Mouse (Mus musculus) forebrain, embryonic 11.5 days (tissue): Measurements from ENCODE around the gene Pxmp4. TPM values are rescaled to one million over a fixed set of nuclear protein-coding genes. Genes with fewer than 3 reads are reported as not detected.

ENCODE experiments used
- ATAC-seq: fragments of 200-750 bp; cut with Nextera tagmentation; replicated peaks from 2 replicates; pipeline ENCODE4 v1.8.0; 2017; ENCODE audit warnings: moderate TSS enrichment; ENCODE audit not compliant: low FRiP score
- DNase-seq: peaks from one replicate; pipeline ENCODE4 v3.0.0-alpha.2; 2017; ENCODE audit warnings: low spot score
- H3K27ac ChIP-seq: fragments of 300-500 bp; sonication (generic); 2 replicates; pipeline ENCODE4 v1.5.1; 2014; ENCODE audit warnings: low read depth, low read length
- H3K27me3 ChIP-seq: fragments of 300-500 bp; sonication (generic); 2 replicates; pipeline ENCODE4 v1.6.1; 2014; ENCODE audit warnings: mild to moderate bottlenecking, low read length, mixed read lengths; ENCODE audit not compliant: control insufficient read depth, insufficient read depth
- H3K36me3 ChIP-seq: fragments of 300-500 bp; sonication (generic); 2 replicates; pipeline ENCODE4 v1.6.1; 2014; ENCODE audit warnings: mild to moderate bottlenecking, low read length, moderate library complexity, mixed read lengths; ENCODE audit not compliant: control insufficient read depth, insufficient read depth
- H3K4me1 ChIP-seq: fragments of 300-500 bp; sonication (generic); replicated peaks from 2 replicates; pipeline ENCODE4 v1.6.1; 2014; ENCODE audit warnings: low read length, mixed read lengths; ENCODE audit not compliant: control insufficient read depth, insufficient read depth
- H3K4me2 ChIP-seq: fragments of 300-500 bp; sonication (generic); 2 replicates; pipeline ENCODE4 v1.6.1; 2014; ENCODE audit warnings: low read depth, mild to moderate bottlenecking, low read length, moderate library complexity, mixed read lengths; ENCODE audit not compliant: severe bottlenecking
- H3K4me3 ChIP-seq: fragments of 300-500 bp; sonication (generic); 2 replicates; pipeline ENCODE4 v1.5.1; 2014; ENCODE audit warnings: low read depth, low read length
- H3K9ac ChIP-seq: fragments of 300-500 bp; sonication (generic); 2 replicates; pipeline ENCODE4 v1.6.1; 2014; ENCODE audit warnings: low read length
- H3K9me3 ChIP-seq: fragments of 300-500 bp; sonication (generic); 2 replicates; pipeline ENCODE4 v1.6.1; 2016; ENCODE audit warnings: low read length, mixed read lengths; ENCODE audit not compliant: control insufficient read depth
- WGBS: fragments of 180-500 bp; shearing (Covaris S2); extraction: QIAGEN DNeasy Blood & Tissue Kit; methylation state at CpG from one replicate; pipeline ENCODE4 v1.1.7; 2014; 5-methylcytosine and 5-hydroxymethylcytosine counted together
- polyA plus RNA-seq: library from polyadenylated mRNA; unstranded; fragments of >200 nt; fragmentation: Nextera tagmentation; extraction: Ambion mirVana; gene quantifications from 2 replicates; pipeline ENCODE4 v1.2.1, GENCODE M21; 2014

Pxmp4 gene
- 10.0 and 10.6 TPM in 2 replicates for polyA plus RNA-seq

DNA sequence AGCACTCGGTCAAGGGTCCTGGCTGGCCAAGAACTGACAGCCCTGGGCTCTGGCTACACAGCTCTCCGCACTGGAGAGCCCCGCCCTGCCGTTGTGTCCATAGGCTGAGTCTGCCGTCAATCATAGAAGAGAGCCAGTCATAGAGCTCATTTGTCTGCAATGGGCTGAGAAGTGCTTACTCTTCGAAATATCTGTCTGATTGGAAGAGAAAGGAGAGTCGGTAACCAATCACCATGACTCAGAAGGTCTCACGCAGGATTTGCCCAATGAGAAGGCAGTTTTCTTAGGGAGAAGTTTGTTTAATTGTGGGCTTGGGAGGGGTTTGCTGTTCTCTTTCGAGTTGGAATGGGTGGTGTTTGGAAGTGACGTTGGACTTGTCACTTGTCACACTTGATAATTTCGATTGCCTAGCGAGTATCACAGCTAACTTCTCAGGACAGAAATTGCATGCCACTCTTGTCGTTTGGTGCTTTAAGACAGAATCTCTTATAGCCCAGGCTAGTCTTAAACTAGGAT, at the start of gene Pxmp4:
TSS of gene Pxmp4 (minus strand) at position 71 of the 516 bp plus-strand sequence.
- Histone ChIP-seq H3K27ac (no peak within 1 kb of the TSS), H3K4me2 (peak within 1 kb of the TSS; percentile 57), H3K36me3 (no peaks in the 10 kb centered on the region), H3K4me3 (peak within 1 kb of the TSS; percentile 58), H3K4me1 (peaks cover 7% of the 10 kb centered on the region; the same call in 1 of the 2 replicates), H3K9ac (peak within 1 kb of the TSS; percentile 73), H3K27me3 (no peaks in the 10 kb centered on the region), H3K9me3 (no peaks in the 10 kb centered on the region)
- WGBS, result under 1% methylated on average over 13 of the region's 13 CpGs
- DNase-seq (peak; percentile 95), ATAC-seq (peak; percentile 100)

DNA sequence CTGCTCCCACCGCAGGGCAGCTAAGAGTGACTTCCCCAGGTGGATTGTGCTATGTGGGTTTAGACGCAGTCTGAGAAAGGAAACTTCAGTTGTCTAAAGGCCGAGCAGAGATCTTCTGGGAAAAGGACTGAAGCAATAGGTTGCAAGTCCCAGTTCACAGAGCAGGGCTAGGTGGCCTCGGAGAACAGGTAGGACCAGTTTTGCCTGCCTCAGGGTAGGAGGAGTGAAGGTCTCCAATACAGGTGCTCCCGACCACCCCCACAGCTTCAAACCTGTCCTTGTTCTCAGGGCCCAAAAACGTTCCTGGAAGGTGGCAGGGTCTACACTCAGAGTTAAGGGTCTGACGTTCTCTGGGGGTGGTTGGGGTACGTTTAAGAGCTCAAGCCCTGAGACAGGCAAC, 47.9 kb upstream of the Pxmp4 start, which contains the start of gene Chmp4b:
TSS of gene Chmp4b (plus strand) at position 343 of the 400 bp plus-strand sequence.
- ATAC-seq, result no peak
- DNase-seq, result no peak
- H3K27ac ChIP-seq, result no peak within 1 kb of the TSS
- H3K9me3 ChIP-seq, result no peaks in the 10 kb centered on the region
- no peak within 1 kb of the TSS for H3K4me2 ChIP-seq
- H3K4me1 ChIP-seq, result no peaks in the 10 kb centered on the region
- 63% methylated on average over 8 of the region's 8 CpGs for WGBS
- no peak within 1 kb of the TSS for H3K9ac ChIP-seq
- H3K27me3 ChIP-seq, result no peaks in the 10 kb centered on the region
- no peaks in the 10 kb centered on the region for H3K36me3 ChIP-seq
- no peak within 1 kb of the TSS for H3K4me3 ChIP-seq

DNA sequence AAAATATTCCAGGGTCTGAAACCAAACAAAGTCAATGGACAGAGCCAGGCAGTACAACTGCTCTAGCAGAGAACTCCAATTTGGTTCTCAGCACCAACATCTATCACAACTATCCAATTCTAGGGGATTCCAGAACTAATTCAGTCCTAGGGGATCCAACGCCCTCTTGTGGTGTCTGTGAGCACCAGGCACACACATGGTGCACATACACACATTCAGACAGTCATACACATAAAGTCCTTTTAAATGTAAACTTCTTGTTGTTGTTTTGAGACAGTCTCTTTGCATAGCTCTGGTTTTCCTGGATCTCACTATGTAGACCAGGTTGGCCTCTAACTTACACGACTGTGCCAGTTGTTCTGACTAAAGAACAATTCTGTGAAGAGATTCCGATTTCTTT, 46.9 kb upstream of the Pxmp4 start:
- no peak for ATAC-seq
- Histone ChIP-seq H3K4me1 (no peaks in the 10 kb centered on the region), H3K4me3 (no peak overlapping the region), H3K27ac (no peak overlapping the region), H3K9ac (no peak overlapping the region), H3K27me3 (no peaks in the 10 kb centered on the region), H3K4me2 (no peak overlapping the region), H3K9me3 (no peaks in the 10 kb centered on the region), H3K36me3 (no peaks in the 10 kb centered on the region)
- 89% methylated on average over 3 of the region's 3 CpGs for WGBS
- DNase-seq, result no peak

DNA sequence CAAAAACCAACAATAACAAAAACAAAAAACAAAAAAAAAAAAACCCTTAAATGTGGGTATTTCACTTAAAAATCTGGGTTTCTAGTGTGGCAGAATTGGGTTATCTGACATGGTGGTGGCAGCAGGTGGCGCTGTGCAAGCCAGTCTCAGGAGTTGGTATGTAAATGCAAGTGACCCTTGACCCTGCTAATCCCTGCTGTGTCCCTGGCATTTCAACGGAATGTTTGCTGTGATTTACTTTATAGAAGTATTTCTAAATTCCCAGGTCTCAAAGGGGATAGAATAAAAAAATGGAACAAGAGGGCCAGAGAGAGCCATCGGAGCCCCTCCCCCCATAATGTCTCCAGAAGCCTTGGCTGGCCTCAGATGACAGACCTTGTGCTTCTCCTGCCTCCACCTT, 44.6 kb upstream of the Pxmp4 start:
- WGBS, result 24% methylated on average over 3 of the region's 3 CpGs
- Histone ChIP-seq H3K27ac (no peak overlapping the region), H3K9me3 (no peaks in the 10 kb centered on the region), H3K4me2 (no peak overlapping the region), H3K27me3 (no peaks in the 10 kb centered on the region), H3K36me3 (no peaks in the 10 kb centered on the region), H3K4me1 (no peaks in the 10 kb centered on the region), H3K4me3 (no peak overlapping the region), H3K9ac (no peak overlapping the region)
- DNase-seq, result peak; percentile 63
- no peak for ATAC-seq

DNA sequence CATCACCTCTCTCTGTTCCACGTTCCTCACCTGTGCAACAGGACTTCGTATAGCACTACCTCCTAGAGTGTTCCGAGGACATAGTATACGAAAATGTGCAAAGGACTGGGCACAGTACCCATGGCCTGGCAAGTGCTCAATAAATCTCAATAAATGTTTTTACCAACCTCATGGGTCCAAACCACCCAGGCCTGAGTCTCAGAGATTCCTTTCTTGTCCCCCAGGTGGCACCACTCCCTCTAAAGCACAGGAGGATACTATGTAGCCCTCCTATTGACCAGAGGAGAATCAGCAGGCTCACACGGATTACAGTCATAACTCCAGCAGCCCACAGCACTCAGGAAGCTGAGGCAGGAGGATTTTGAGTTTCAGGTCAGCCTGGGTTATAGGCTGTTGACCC, 43.1 kb upstream of the Pxmp4 start:
- Histone ChIP-seq H3K36me3 (no peaks in the 10 kb centered on the region), H3K4me1 (no peaks in the 10 kb centered on the region), H3K9ac (no peak overlapping the region), H3K4me2 (no peak overlapping the region), H3K9me3 (no peaks in the 10 kb centered on the region), H3K27me3 (no peaks in the 10 kb centered on the region), H3K4me3 (no peak overlapping the region), H3K27ac (no peak overlapping the region)
- ATAC-seq (no peak), DNase-seq (no peak)
- 83% methylated on average over 5 of the region's 5 CpGs for WGBS

DNA sequence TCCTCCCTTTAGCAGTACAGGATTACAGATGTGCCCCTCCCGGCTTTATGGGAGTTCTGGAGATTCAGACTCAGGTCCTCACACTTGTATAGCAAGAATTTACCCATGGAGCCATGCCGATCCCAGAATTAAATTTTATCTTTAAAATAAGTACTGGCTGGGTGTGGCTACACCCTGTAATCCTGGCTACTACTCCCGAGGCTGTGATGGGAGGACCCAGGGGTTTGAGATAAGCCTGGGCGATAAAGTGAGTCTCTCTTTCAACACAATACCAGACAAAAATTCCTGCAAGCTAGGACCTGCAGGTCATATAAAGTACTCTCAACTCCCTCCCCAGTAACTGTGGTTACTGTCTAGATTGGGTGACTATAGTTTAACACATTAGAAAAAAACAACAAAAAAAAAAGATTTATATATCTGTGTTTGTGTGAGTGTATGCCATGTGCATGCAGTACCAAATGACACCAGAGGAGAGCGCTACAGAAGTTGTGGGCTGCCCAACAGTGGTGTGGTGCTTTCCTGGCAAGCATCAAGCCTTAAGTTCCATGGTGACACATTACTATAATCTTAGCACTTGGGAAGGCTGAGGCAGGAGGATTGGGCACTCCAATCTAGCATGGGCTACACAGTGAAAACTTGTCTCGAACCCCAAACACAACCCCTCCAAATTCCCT, 39.3 kb upstream of the Pxmp4 start:
- ATAC-seq, result no peak
- 93% methylated on average over 6 of the region's 6 CpGs for WGBS

DNA sequence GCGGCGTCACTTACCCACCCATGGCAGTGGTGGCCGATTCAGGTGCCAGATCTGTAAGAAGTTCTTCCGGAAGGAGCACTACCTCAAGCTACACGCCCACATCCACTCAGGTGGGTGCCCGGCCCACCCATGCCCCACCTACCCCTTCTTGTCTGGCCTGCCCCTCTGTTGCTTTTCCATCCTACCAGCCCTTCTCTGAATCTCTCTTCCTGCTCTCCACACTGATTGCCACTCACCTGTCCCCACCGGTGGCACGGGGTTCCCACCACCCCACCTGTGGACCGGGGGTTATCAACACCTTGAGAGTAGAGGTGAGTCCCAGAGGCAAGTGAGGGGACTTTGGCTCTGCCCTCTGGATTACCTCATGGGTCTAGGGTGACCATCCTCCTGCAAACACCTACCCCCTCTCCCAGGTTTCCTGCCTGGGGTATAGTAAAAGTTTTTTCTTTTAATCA, 38.5 kb upstream of the Pxmp4 start:
- Histone ChIP-seq H3K27ac (no peak overlapping the region), H3K4me2 (no peak overlapping the region), H3K27me3 (no peaks in the 10 kb centered on the region), H3K4me3 (no peak overlapping the region), H3K4me1 (no peaks in the 10 kb centered on the region), H3K9ac (no peak overlapping the region), H3K9me3 (peaks cover 4% of the 10 kb centered on the region; the same call in 1 of the 2 replicates), H3K36me3 (peaks cover 7% of the 10 kb centered on the region)
- DNase-seq (no peak), ATAC-seq (no peak)
- 95% methylated on average over 9 of the region's 9 CpGs for WGBS

More for the DNA sequence above, 39.3 kb upstream of the Pxmp4 start:
- no peak overlapping the region for H3K27ac ChIP-seq
- no peak overlapping the region for H3K4me2 ChIP-seq
- H3K4me3 ChIP-seq, result no peak overlapping the region
- no peaks in the 10 kb centered on the region for H3K27me3 ChIP-seq
- no peaks in the 10 kb centered on the region for H3K4me1 ChIP-seq
- peaks cover 4% of the 10 kb centered on the region; the same call in 1 of the 2 replicates for H3K9me3 ChIP-seq
- H3K36me3 ChIP-seq, result peaks cover 7% of the 10 kb centered on the region
- DNase-seq, result no peak
- H3K9ac ChIP-seq, result no peak overlapping the region

DNA sequence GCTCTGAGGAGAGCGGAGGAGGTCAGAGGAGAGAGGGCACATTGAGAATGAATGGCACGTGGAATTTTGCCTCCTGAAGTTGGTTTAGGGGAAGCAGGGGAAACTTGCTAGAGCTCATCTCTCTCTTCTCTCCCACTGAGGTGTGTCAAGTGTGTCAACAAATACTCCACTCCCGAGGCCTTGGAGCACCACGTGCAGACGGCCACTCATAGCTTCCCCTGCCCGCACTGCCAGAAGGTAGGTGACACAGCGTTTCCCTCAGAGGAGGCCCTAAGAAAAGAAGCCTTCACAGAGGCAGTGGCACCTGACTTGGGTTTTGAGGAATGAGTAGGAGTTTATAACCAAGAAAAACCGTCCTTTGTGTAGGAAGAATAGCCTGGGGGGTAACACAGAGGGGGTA, 37.7 kb upstream of the Pxmp4 start:
- DNase-seq, result no peak
- Histone ChIP-seq H3K27ac (no peak overlapping the region), H3K4me3 (no peak overlapping the region), H3K27me3 (no peaks in the 10 kb centered on the region), H3K36me3 (peaks cover 7% of the 10 kb centered on the region), H3K9ac (no peak overlapping the region), H3K9me3 (peaks cover 4% of the 10 kb centered on the region; the same call in 1 of the 2 replicates), H3K4me2 (no peak overlapping the region), H3K4me1 (no peaks in the 10 kb centered on the region)
- WGBS, result 88% methylated on average over 8 of the region's 8 CpGs
- ATAC-seq, result no peak

DNA sequence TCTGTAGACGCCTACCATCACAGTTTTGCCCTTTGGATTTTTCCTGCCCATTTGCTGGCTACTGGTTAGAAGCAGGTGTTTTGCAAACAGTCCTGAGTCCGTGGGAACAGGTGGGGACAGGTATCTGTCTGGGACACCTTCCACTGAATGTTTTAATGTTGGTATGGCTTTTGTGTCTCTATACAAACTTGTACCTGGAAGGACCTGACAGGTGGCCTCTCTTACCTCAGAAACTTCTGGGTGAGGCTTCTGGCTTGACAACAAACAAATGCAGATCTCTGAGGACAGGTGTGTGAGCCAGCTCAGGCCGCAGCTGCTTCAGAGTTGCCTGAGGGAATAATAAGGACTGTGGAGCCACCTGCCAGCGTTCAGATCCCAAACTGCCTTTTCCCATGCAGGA, 35.6 kb upstream of the Pxmp4 start:
- Histone ChIP-seq H3K9ac (no peak overlapping the region), H3K36me3 (peaks cover 7% of the 10 kb centered on the region), H3K9me3 (peaks cover 4% of the 10 kb centered on the region; the same call in 1 of the 2 replicates), H3K4me2 (no peak overlapping the region), H3K27me3 (no peaks in the 10 kb centered on the region), H3K4me3 (no peak overlapping the region), H3K27ac (no peak overlapping the region), H3K4me1 (no peaks in the 10 kb centered on the region)
- ATAC-seq (no peak), DNase-seq (no peak)
- 96% methylated on average over 4 of the region's 4 CpGs for WGBS
